Mouse (Mus musculus) kidney, adult 10 weeks (tissue): Measurements from ENCODE around the gene Gm6899. TPM values are rescaled to one million over a fixed set of nuclear protein-coding genes. Genes with fewer than 3 reads are reported as not detected.

Experiments
- polyA plus RNA-seq: library from polyadenylated mRNA; stranded (reverse); fragments of 350-450 nt; fragmentation: Illumina TruSeq; extraction: RNeasy Lipid Tissue Mini Kit (QIAGEN cat#74804); gene quantifications from one replicate; pipeline ENCODE4 v1.2.3, GENCODE M21; 2014; ENCODE audit warnings: low read depth, low replicate concordance

Gene Gm6899
- not detected for polyA plus RNA-seq

GRCm38 (mm10) chr11:26593061-26594059 lies at the start of gene Gm6899, which contains the start of gene Vrk2:
Gene Gm6899 (plus strand): TSS chr11:26593241.
Gene Vrk2 (minus strand): TSS chr11:26593999.

Other genes with a start within 250 kb of the Gm6899 start
- 14.1 TPM for gene Fancl, start 207.1 kb upstream of the Gm6899 start, polyA plus RNA-seq
- gene Vrk2, start 758 bp downstream of the Gm6899 start, polyA plus RNA-seq = 18.4 TPM